ENCODE assay signal across 16 mouse cellular contexts in the genomic region with DNA sequence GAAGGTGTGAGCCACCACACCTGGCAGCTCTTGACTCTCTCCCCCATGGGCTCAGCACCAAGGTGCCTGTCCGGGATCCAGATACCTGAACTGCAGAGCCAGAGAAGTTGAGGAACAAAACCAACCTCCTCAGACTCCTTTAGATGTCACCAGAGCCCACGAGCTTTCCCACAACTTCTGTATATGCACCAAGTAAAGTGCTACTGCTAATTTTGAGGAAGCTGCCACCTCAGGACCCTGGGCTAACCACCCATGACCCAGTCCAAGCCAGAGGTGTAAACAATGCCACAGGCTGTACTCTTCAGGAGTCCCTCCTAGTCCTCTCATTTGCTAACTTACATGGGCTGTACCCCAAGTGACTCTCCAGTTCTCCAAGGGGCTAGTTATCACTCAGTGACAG.
"Had no signal": no experiment of that assay in that cellular context is flagged by ENCODE, and none has a peak within 500 bp of the region (broad histone marks: within the 10 kb centered on the region; RNA-seq: fewer than 3 reads in every experiment).

No protein-coding gene starts in this region.

- H3K27ac ChIP-seq: neural tube, embryonic 13.5 days; neural tube, embryonic 15.5 days; stomach, embryonic 15.5 days; stomach, postnatal 0 days had no signal

- DNase-seq: retina, postnatal 1 day; right cerebral cortex, adult 18-20 months; right cerebral cortex, postnatal 14 days; right cerebral cortex, postnatal 25 days; right cerebral cortex, postnatal 4 days; spleen, adult 18-20 months; thymus, adult 18-20 months; thymus, adult 2 months; thymus, postnatal 14 days; thymus, postnatal 25 days; thymus, postnatal 36 days; thymus, postnatal 4 days had no signal

- H3K4me3 ChIP-seq: neural tube, embryonic 13.5 days; neural tube, embryonic 15.5 days; stomach, embryonic 15.5 days had no signal
